Mouse (Mus musculus) T-helper 1 cell (primary cell): ENCODE results near the gene Vhl.

Experiments used
- in situ Hi-C: fragments of 300-600 bp; cut with MboI, MseI; formaldehyde crosslinking; loops from one replicate; pipeline ENCODE4 v1.15.1; 2025; ENCODE audit warnings: high pct_unique_total_duplicates

The Vhl gene

GRCm38 (mm10) chr6:113659648-113660491, 36.1 kb downstream of the Vhl start:
- in situ Hi-C loops, result loop anchor here (10.0 to 25.0 kb wide), 2 partner anchors 1252 to 1775 kb away; no protein-coding TSS in a partner anchor

GRCm38 (mm10) chr6:113660492-113661352, 37.0 kb downstream of the Vhl start:
- in situ Hi-C loops, result loop anchor here (25.0 kb wide), 1 partner anchor 1252 kb away; no protein-coding TSS in a partner anchor

GRCm38 (mm10) chr6:113661353-113662241, 37.8 kb downstream of the Vhl start:
- in situ Hi-C loops, result loop anchor here (25.0 kb wide), 1 partner anchor 1251 kb away; no protein-coding TSS in a partner anchor

- in situ Hi-C loops, result loop anchor here (25.0 kb wide), 1 partner anchor 1249 kb away; no protein-coding TSS in a partner anchor
Measured at GRCm38 (mm10) chr6:113662964-113663700, 39.4 kb downstream of the Vhl start.

- in situ Hi-C loops, result loop anchor here (25.0 kb wide), 1 partner anchor 1248 kb away; no protein-coding TSS in a partner anchor
Measured at GRCm38 (mm10) chr6:113664305-113664704, 40.5 kb downstream of the Vhl start.

GRCm38 (mm10) chr6:113667611-113668122, 43.9 kb downstream of the Vhl start:
- in situ Hi-C loops, result loop anchor here (25.0 kb wide), 1 partner anchor 1245 kb away; no protein-coding TSS in a partner anchor

- in situ Hi-C loops, result loop anchor here (25.0 kb wide), 1 partner anchor 1244 kb away; no protein-coding TSS in a partner anchor
Measured at GRCm38 (mm10) chr6:113668287-113669154, 44.8 kb downstream of the Vhl start.

- in situ Hi-C loops, result loop anchor here (25.0 kb wide), 1 partner anchor 1242 kb away; no protein-coding TSS in a partner anchor
Measured at GRCm38 (mm10) chr6:113669821-113670220, 46.1 kb downstream of the Vhl start.

GRCm38 (mm10) chr6:113672029-113672428, 48.3 kb downstream of the Vhl start:
- in situ Hi-C loops, result loop anchor here (25.0 kb wide), 1 partner anchor 1240 kb away; no protein-coding TSS in a partner anchor

GRCm38 (mm10) chr6:113672989-113673388, 49.2 kb downstream of the Vhl start:
- in situ Hi-C loops, result loop anchor here (25.0 kb wide), 1 partner anchor 1239 kb away; no protein-coding TSS in a partner anchor

GRCm38 (mm10) chr6:113675234-113675633, 51.5 kb downstream of the Vhl start:
- in situ Hi-C loops, result loop anchor here (5.0 kb wide), 1 partner anchor 38 kb away; the partner anchor contains the start of gene Irak2

GRCm38 (mm10) chr6:113675991-113676390, 52.2 kb downstream of the Vhl start:
- in situ Hi-C loops, result loop anchor here (5.0 kb wide), 1 partner anchor 39 kb away; the partner anchor contains the start of gene Irak2

- in situ Hi-C loops, result loop anchor here (5.0 kb wide), 1 partner anchor 40 kb away; the partner anchor contains the start of gene Irak2
Measured at GRCm38 (mm10) chr6:113677070-113677734, 53.4 kb downstream of the Vhl start.

GRCm38 (mm10) chr6:113678246-113679012, 54.7 kb downstream of the Vhl start:
- in situ Hi-C loops, result loop anchor here (5.0 kb wide), 1 partner anchor 41 kb away; the partner anchor contains the start of gene Irak2

GRCm38 (mm10) chr6:113679993-113680566, 56.3 kb downstream of the Vhl start:
- in situ Hi-C loops, result loop anchor here (5.0 kb wide), 1 partner anchor 43 kb away; the partner anchor contains the start of gene Irak2
